Mouse (Mus musculus) liver, embryonic 11.5 days (tissue): Measurements from ENCODE around the gene Adamts14. TPM values are rescaled to one million over a fixed set of nuclear protein-coding genes. Genes with fewer than 3 reads are reported as not detected.

Experiments
- ATAC-seq: fragments of 200-750 bp; cut with Nextera tagmentation; replicated peaks from 2 replicates; pipeline ENCODE4 v1.8.0; 2017; ENCODE audit warnings: moderate number of reproducible peaks, mild to moderate bottlenecking, moderate TSS enrichment, moderate library complexity; ENCODE audit not compliant: low FRiP score
- DNase-seq: peaks from one replicate; pipeline ENCODE4 v3.0.0-alpha.2; 2017; ENCODE audit warnings: low spot score
- H3K27ac ChIP-seq: fragments of 300-500 bp; sonication (generic); 2 replicates; pipeline ENCODE4 v1.5.1; 2014; ENCODE audit warnings: mild to moderate bottlenecking, low read depth, low read length, control low read depth
- H3K27me3 ChIP-seq: fragments of 300-500 bp; sonication (generic); replicated peaks from 2 replicates; pipeline ENCODE4 v1.6.1; 2014; ENCODE audit warnings: low read length, mixed read lengths; ENCODE audit not compliant: control insufficient read depth, insufficient read depth
- H3K36me3 ChIP-seq: fragments of 300-500 bp; sonication (generic); 2 replicates; pipeline ENCODE4 v1.6.1; 2014; ENCODE audit warnings: mild to moderate bottlenecking, low read length, moderate library complexity, mixed read lengths; ENCODE audit not compliant: control insufficient read depth, insufficient read depth
- H3K4me1 ChIP-seq: fragments of 300-500 bp; sonication (generic); replicated peaks from 2 replicates; pipeline ENCODE4 v1.6.1; 2014; ENCODE audit warnings: low read length, mixed read lengths; ENCODE audit not compliant: control insufficient read depth, insufficient read depth
- H3K4me2 ChIP-seq: fragments of 300-500 bp; sonication (generic); 2 replicates; pipeline ENCODE4 v1.6.1; 2014; ENCODE audit warnings: mild to moderate bottlenecking, control low read depth, moderate library complexity
- H3K4me3 ChIP-seq: fragments of 300-500 bp; sonication (generic); 2 replicates; pipeline ENCODE4 v1.5.1; 2014; ENCODE audit warnings: low read depth, low read length, control low read depth
- H3K9ac ChIP-seq: fragments of 300-500 bp; sonication (generic); 2 replicates; pipeline ENCODE4 v1.6.1; 2014; ENCODE audit warnings: low read depth, low read length, control low read depth
- H3K9me3 ChIP-seq: fragments of 300-500 bp; sonication (generic); 2 replicates; pipeline ENCODE4 v1.6.1; 2016; ENCODE audit warnings: low read length, inconsistent platforms, mixed read lengths; ENCODE audit not compliant: control insufficient read depth
- WGBS: fragments of 180-500 bp; shearing (Covaris S2); extraction: QIAGEN DNeasy Blood & Tissue Kit; methylation state at CpG from one replicate; pipeline ENCODE4 v1.1.7; 2014; 5-methylcytosine and 5-hydroxymethylcytosine counted together
- polyA plus RNA-seq: library from polyadenylated mRNA; unstranded; fragments of >200 nt; fragmentation: Nextera tagmentation; extraction: Ambion mirVana; gene quantifications from 2 replicates; pipeline ENCODE4 v1.2.1, GENCODE M21; 2014

The Adamts14 gene
- polyA plus RNA-seq, 1 experiment from 2014 or later = 0.92 TPM

DNA sequence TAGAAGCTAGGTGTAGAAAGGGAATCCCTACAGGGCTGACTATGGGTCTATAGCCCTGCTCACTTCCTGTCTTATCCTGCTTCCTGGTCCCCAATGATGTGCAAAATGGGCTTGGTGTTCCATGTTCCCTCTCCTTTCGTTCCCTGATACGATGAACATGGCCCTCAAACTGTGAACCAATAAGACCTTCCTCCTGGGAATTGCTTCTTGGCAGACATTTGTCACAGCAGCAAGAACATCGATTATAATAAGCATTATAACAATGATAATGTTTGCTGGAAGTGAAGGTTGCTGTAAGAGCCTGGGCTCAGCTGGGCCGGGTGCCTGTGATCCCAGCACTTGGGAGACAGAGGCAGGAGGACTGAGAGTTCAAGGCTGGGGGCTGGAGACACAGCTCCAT is 11.1 kb upstream of the Adamts14 start:
- Histone ChIP-seq H3K27me3 (no peaks in the 10 kb centered on the region), H3K4me3 (no peak overlapping the region), H3K9ac (no peak overlapping the region), H3K4me2 (no peak overlapping the region), H3K9me3 (no peaks in the 10 kb centered on the region), H3K4me1 (no peaks in the 10 kb centered on the region), H3K36me3 (no peaks in the 10 kb centered on the region), H3K27ac (no peak overlapping the region)
- DNase-seq (no peak), ATAC-seq (no peak)
- 80% methylated on average over 4 of the region's 4 CpGs for WGBS

DNA sequence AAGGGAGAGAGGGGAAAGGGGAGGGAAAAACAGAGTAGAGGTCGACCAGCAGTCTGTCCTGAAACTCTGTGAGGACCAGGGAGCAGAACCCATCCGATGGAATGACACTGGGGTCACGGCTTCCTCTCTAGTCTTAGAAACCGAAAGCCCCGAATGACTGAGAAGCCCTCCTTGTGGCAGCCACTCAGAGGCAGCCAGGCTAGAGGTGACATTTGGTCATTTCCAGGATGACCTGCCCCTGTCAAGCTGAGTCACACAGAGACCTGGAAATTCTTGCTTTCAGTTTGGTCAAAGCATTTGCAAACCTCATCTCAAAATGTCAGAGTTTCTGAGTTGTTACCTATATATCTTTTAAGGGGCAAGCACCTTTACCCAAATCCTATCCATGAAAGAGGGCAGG is 7.9 kb upstream of the Adamts14 start:
- no peak for DNase-seq
- 68% methylated on average over 5 of the region's 5 CpGs for WGBS
- H3K27ac ChIP-seq = no peak overlapping the region
- no peaks in the 10 kb centered on the region for H3K36me3 ChIP-seq
- no peak overlapping the region for H3K4me2 ChIP-seq
- 0 out of 2 replicates have a peak, but pooled peaks cover 2% of the 10 kb centered on the region for H3K27me3 ChIP-seq
- H3K4me1 ChIP-seq = no peaks in the 10 kb centered on the region
- H3K9ac ChIP-seq = no peak overlapping the region
- no peak overlapping the region for H3K4me3 ChIP-seq
- H3K9me3 ChIP-seq = no peaks in the 10 kb centered on the region
- ATAC-seq = no peak

DNA sequence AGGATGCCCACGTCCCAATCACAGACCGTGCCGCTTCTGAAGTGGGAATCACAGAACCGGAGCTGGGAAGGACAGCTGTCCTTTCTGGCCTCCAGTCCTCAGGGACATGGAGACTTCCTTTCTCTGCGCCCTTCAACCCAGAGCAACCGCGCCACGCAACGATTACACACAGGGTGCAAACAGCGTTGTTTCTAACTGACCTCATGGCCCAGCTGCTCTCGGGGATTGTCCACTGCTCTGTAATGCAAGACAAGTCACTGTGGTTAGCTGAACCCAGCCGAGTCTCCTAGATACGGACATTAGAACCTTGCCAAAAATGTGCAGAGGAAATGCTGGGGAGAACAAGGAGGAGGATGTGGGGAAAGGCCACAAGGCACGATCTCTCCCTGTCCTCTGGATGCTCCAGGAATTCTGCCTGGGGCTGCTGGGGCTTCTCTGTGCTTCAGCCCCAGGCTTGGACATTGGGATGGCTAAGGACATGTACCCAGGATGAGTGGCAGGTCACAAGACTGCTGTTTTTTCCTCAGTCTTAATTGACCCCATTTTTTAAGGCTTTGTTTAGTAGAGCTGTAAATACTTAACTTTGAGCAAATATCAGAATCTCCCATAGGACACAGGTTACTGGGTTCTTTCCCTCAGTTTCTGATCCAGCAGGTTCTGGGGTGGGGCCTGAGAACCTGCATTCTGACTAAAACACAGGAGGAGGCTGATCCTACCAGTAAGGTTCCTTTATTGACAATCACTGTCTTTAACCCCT is 4.9 kb upstream of the Adamts14 start:
- no peak for ATAC-seq
- H3K9me3 ChIP-seq = no peaks in the 10 kb centered on the region
- no peak overlapping the region for H3K4me3 ChIP-seq
- no peak overlapping the region for H3K27ac ChIP-seq
- no peaks in the 10 kb centered on the region for H3K4me1 ChIP-seq
- no peaks in the 10 kb centered on the region for H3K36me3 ChIP-seq
- DNase-seq = no peak
- no peak overlapping the region for H3K9ac ChIP-seq
- H3K4me2 ChIP-seq = no peak overlapping the region
- peaks cover 22% of the 10 kb centered on the region for H3K27me3 ChIP-seq
- 51% methylated on average over 14 of the region's 14 CpGs for WGBS

DNA sequence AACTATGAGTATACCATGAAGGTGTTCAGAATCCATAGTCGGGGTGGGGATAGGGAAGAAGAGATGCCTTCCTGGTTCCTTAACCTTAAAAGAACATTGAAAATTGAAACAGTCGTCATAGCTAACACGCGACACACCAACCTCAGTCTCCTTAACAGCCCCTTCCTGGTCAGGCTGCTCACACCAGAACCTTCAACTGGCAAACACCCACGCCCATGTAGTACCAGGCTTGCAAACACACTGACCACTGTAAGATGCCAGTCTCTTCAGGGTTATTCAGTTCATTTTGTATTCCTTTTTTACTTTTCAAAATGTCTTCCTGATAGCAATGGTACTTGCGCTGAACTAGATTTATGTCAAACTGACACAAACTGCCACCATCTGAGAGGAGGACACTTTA is 3.8 kb upstream of the Adamts14 start:
- H3K9ac ChIP-seq = no peak overlapping the region
- no peaks in the 10 kb centered on the region for H3K36me3 ChIP-seq
- H3K4me1 ChIP-seq = no peaks in the 10 kb centered on the region
- WGBS = 82% methylated on average over 6 of the region's 6 CpGs
- no peak for ATAC-seq
- DNase-seq = no peak
- H3K4me3 ChIP-seq = no peak overlapping the region
- peaks cover 32% of the 10 kb centered on the region for H3K27me3 ChIP-seq
- H3K4me2 ChIP-seq = no peak overlapping the region
- H3K27ac ChIP-seq = no peak overlapping the region
- no peaks in the 10 kb centered on the region for H3K9me3 ChIP-seq

DNA sequence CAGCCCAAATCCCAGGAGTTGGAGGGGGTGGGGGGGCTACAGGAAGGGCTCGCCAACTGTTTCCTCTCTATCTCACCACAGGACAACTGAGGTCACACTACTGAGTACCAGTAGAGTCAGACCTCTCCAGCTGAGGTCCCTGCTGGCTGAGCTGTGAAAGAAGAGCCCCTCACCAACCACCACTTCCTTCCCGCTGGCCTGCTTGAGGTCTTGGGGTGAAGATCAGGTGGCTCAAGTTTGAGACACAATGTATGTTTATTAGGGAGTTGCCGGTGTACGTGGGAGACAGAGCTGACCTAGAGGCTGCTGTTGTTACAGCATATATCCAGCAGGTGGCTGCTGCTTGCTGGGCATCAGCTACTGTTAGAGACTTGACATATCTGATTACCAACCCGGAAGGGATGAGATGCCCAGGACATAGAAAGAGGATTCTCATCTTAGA is 2.5 kb upstream of the Adamts14 start:
- Histone ChIP-seq H3K4me1 (no peaks in the 10 kb centered on the region), H3K9me3 (no peaks in the 10 kb centered on the region), H3K4me2 (no peak overlapping the region), H3K27me3 (peaks cover 39% of the 10 kb centered on the region), H3K4me3 (no peak overlapping the region), H3K27ac (no peak overlapping the region), H3K36me3 (no peaks in the 10 kb centered on the region), H3K9ac (no peak overlapping the region)
- peak; percentile 47; the same call in 1 of the 2 replicates for ATAC-seq
- 3% methylated on average over 5 of the region's 5 CpGs for WGBS
- DNase-seq = peak; percentile 43

DNA sequence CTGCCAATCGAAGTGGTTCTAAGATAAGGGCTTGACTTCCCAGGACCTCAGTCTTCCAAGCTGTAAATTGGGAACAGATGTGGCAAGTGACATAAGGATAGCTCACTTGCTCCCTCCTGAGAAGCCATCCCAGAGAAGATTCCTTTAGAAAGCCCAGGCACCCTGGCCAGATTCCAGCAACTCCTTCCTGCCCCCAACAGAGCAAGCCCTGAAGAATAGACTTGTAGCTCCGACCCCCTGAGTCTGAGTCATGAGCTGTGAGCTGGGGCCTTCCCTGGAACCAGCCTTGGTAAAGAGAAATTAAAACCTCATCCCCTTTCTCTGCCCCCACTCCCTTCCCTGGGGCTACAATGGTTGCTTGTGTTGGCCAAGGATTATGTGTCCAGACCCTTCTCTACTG is 1.3 kb upstream of the Adamts14 start:
- H3K9ac ChIP-seq = no peak overlapping the region
- H3K27me3 ChIP-seq = peaks cover 39% of the 10 kb centered on the region
- 51% methylated on average over 2 of the region's 2 CpGs for WGBS
- H3K9me3 ChIP-seq = no peaks in the 10 kb centered on the region
- H3K36me3 ChIP-seq = no peaks in the 10 kb centered on the region
- ATAC-seq = no peak
- H3K27ac ChIP-seq = no peak overlapping the region
- no peak overlapping the region for H3K4me2 ChIP-seq
- H3K4me3 ChIP-seq = no peak overlapping the region
- H3K4me1 ChIP-seq = no peaks in the 10 kb centered on the region
- DNase-seq = no peak

DNA sequence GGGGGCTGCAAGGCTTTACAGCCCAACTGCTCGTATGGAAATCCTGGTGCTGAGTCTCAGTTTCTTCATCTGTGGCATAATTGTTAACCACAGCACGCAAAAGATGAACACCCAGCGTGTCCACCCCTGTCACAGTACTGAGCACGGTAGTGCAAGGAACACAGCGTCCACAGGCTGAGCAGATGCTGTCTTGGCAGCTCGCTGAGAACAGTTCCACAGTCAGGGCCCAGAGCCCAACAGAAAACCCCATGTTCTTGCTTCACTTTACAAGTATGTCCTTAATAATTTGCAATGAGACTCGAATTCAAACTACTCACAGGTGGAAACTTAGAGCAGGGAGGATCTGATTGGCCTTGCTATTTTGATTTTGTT is 592 bp upstream of the Adamts14 start:
- H3K27me3 ChIP-seq = peaks cover 39% of the 10 kb centered on the region
- no peak overlapping the region for H3K9ac ChIP-seq
- H3K4me3 ChIP-seq = peak overlapping the region; percentile 37
- no peak overlapping the region for H3K27ac ChIP-seq
- 45% methylated on average over 7 of the region's 7 CpGs for WGBS
- no peak for ATAC-seq
- H3K4me2 ChIP-seq = peak overlapping the region; percentile 54
- H3K4me1 ChIP-seq = no peaks in the 10 kb centered on the region
- H3K36me3 ChIP-seq = no peaks in the 10 kb centered on the region
- no peak for DNase-seq
- no peaks in the 10 kb centered on the region for H3K9me3 ChIP-seq

DNA sequence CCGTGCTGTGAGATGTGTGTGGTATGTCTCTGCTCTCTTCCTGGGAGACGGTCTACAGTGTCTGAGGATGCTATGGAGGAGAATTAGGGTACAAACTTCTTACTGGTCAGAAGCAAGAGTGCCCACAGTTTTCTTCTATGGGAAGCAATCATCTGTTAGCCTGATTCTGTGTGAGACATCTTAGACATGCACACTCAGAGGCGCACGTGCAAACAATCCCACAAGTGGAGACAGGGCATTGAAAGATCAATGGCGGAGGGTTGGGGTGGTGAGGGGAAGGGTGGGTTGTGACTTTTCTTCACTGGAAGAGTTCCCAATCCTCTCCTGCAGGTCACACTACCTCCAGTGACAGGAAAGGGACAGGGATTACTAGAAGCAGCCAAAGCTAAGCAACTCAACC is 607 bp downstream of the Adamts14 start:
- Histone ChIP-seq H3K4me3 (peak overlapping the region; percentile 37), H3K9me3 (no peaks in the 10 kb centered on the region), H3K36me3 (no peaks in the 10 kb centered on the region), H3K4me1 (no peaks in the 10 kb centered on the region), H3K9ac (peak overlapping the region; percentile 1; the same call in 1 of the 2 replicates), H3K27ac (no peak overlapping the region), H3K4me2 (peak overlapping the region; percentile 54), H3K27me3 (peaks cover 39% of the 10 kb centered on the region)
- DNase-seq (no peak), ATAC-seq (no peak)
- WGBS = 47% methylated on average over 5 of the region's 5 CpGs

DNA sequence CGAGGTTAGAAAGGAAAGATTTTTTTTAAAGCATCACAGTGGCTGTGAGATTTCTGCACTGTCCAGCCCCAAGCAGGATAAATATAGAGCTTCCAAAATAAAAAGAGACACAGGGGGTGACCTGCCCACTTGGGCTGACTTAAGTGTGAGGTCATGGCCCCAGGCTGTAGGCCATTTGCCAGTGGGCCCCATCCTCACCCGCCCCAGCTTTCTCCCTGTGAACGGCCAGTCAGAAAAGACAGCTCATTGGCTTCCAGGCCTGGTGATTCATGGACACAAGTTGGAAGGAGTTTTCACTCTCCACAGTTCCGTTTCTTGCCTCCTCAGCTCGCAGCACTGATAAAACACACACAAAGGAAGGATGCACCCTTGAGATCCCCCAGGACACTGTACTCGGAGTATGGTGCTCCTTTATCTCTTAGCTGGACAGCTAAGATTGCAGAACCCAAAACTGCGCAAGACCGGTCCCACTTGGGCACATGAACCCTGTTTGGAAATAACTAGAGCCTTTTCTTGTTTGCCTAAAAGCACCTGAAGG is 1.1 kb downstream of the Adamts14 start:
- H3K4me1 ChIP-seq = no peaks in the 10 kb centered on the region
- H3K9me3 ChIP-seq = no peaks in the 10 kb centered on the region
- WGBS = 41% methylated on average over 8 of the region's 8 CpGs
- no peak overlapping the region for H3K4me3 ChIP-seq
- no peak overlapping the region for H3K27ac ChIP-seq
- H3K4me2 ChIP-seq = no peak overlapping the region; the same call in 1 of the 2 replicates
- no peaks in the 10 kb centered on the region for H3K36me3 ChIP-seq
- H3K27me3 ChIP-seq = peaks cover 39% of the 10 kb centered on the region
- no peak overlapping the region for H3K9ac ChIP-seq
- ATAC-seq (no peak), DNase-seq (no peak)
